Mouse (Mus musculus): Measurements from ENCODE around the gene Olfr1355. TPM values are rescaled to one million over a fixed set of nuclear protein-coding genes. Genes with fewer than 3 reads are reported as not detected.
"Not testable (repeated sequence)": the region's sequence is repeated elsewhere in the genome, so short reads cannot be mapped to it uniquely, and the experiment has no call there.

The Olfr1355 gene
- not detected for total RNA-seq (2021)
- long read RNA-seq, experiment 1, result 0 reads
- long read RNA-seq, experiment 2, result 0 reads

DNA sequence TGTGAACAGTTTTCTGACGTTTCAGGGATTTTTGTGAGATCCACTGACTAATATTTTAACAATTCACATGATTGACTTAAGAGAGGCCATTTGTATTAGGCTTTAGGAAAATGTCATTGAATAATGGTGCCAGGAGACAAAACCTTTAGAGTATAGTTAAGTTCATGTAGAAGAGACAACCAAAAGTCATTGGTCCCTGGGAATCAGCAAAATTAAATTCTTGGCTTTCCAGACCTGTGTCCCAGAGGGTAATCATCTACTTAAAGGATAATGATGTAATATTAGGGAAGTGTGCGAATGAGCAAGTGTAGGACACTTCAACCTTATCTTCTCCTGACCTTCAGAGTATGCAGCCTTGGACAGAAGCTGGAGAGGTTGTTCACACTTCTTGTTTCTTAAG, at the start of gene Olfr1355:
Gene Olfr1355 (plus strand): TSS at position 301 of the 400 bp plus-strand sequence.
- DNase-seq, result no peak

- DNase-seq, result not testable (repeated sequence)
Observed at GRCm38 (mm10) chr10:78840456-78840855, 34.9 kb upstream of the Olfr1355 start.

- no peak for DNase-seq
Observed at GRCm38 (mm10) chr10:78852066-78852465, 23.3 kb upstream of the Olfr1355 start, which contains the start of gene Olfr1356. Olfr1356 (minus strand) TSS chr10:78852166.

DNA sequence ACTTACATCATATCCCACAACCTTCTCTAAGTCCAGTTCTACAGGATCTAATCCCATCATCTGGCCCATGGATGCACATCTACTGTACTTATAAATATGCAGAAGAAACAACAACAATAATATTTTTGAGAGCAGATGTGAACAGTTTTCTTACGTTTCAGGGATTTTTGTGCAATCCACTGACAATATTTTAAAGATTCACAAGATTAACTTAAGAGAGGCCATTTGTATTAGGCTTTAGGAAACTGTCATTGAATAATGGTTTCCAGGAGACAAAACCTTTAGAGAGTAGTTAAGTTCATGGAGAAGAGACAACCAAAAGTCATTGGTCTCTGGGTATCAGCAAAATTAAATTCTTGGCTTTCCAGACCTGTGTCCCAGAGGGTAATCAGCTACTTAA, 37.5 kb downstream of the Olfr1355 start, which contains the start of gene Olfr1354:
Gene Olfr1354 (plus strand): TSS at position 301 of the 400 bp plus-strand sequence.
- not testable (repeated sequence) for DNase-seq

Other genes starting within 250 kb of the Olfr1355 start
- not detected for gene Casp14, start 157.2 kb upstream of the Olfr1355 start, total RNA-seq (2021)
- gene Ccdc105, start 122.5 kb upstream of the Olfr1355 start, total RNA-seq (2021), result not detected
- gene Slc1a6, start 95.0 kb upstream of the Olfr1355 start, total RNA-seq (2021), result under 1 TPM; 0.33 to 0.39 TPM
- gene Olfr1356, start 23.4 kb upstream of the Olfr1355 start, total RNA-seq (2021), result not detected
- not detected for gene Olfr1354, start 37.6 kb downstream of the Olfr1355 start, total RNA-seq (2021)
- gene Olfr8, start 75.1 kb downstream of the Olfr1355 start, total RNA-seq (2021), result not detected
- gene Olfr1353, start 87.8 kb downstream of the Olfr1355 start, total RNA-seq (2021), result not detected
- gene Olfr1352, start 105.5 kb downstream of the Olfr1355 start, total RNA-seq (2021), result not detected
- gene Olfr1351, start 136.9 kb downstream of the Olfr1355 start, total RNA-seq (2021), result not detected
- gene Olfr57, start 153.2 kb downstream of the Olfr1355 start, total RNA-seq (2021), result not detected
- gene 2610008E11Rik, start 222.1 kb downstream of the Olfr1355 start, total RNA-seq (2021), result 10 to 100 TPM; 12.5 to 17.9 TPM

All from adrenal gland, postnatal 10 days (tissue).